Mouse (Mus musculus): ENCODE results near the gene Phlda3. TPM values are rescaled to one million over a fixed set of nuclear protein-coding genes. Genes with fewer than 3 reads are reported as not detected.

The Phlda3 gene
- total and polyA plus RNA-seq, 3 experiments = 8.4 to 36.8 (median 11.5) TPM

GRCm38 (mm10) chr1:135789815-135790214, 23.9 kb downstream of the Phlda3 start:
- H3K79me2 ChIP-seq (replicated peaks; ENCODE audit: control insufficient read depth, insufficient read depth, low read length) = no peaks in the 10 kb centered on the region
- peak; percentile 97 for TF ChIP-seq CTCF (IDR thresholded peaks at IDR 0.05)
- no peak for TF ChIP-seq POLR2A (IDR thresholded peaks at IDR 0.05; ENCODE audit: insufficient read depth, low read depth, low read length)
- no peak for TF ChIP-seq EP300 (IDR thresholded peaks at IDR 0.05; ENCODE audit: insufficient read depth, low read depth, low read length)
- DNase-seq = peak; percentile 59 to 79
- no peak overlapping the region for H3K27ac ChIP-seq
- no peaks in the 10 kb centered on the region for H3K36me3 ChIP-seq (ENCODE audit: control insufficient read depth, insufficient read depth, low read length)
- H3K4me3 ChIP-seq = no peak overlapping the region
- no peak overlapping the region for H3K9ac ChIP-seq (ENCODE audit: low read depth, low read length)
- WGBS = 11% methylated on average over 5 of the region's 5 CpGs
- no peaks in the 10 kb centered on the region for H3K27me3 ChIP-seq (ENCODE audit: control insufficient read depth, insufficient read depth, low read length)
- peaks cover 6% of the 10 kb centered on the region; the same call in 1 of the 2 replicates for H3K4me1 ChIP-seq (ENCODE audit: control insufficient read depth, insufficient read depth, low read length)
- intact Hi-C loops (cut with DNase I) = no loop called here

- Histone ChIP-seq H3K4me1 (ENCODE audit: control insufficient read depth, insufficient read depth, low read length) (peaks cover 6% of the 10 kb centered on the region; the same call in 1 of the 2 replicates), H3K79me2 (replicated peaks; ENCODE audit: control insufficient read depth, insufficient read depth, low read length) (no peaks in the 10 kb centered on the region), H3K9ac (ENCODE audit: low read depth, low read length) (no peak overlapping the region), H3K27me3 (ENCODE audit: control insufficient read depth, insufficient read depth, low read length) (no peaks in the 10 kb centered on the region), H3K4me3 (no peak overlapping the region), H3K36me3 (ENCODE audit: control insufficient read depth, insufficient read depth, low read length) (no peaks in the 10 kb centered on the region), H3K27ac (no peak overlapping the region)
- WGBS = 88% methylated on average over 13 of the region's 13 CpGs
- intact Hi-C loops (cut with DNase I) = no loop called here
- no peak for DNase-seq
- TF ChIP-seq POLR2A (IDR thresholded peaks at IDR 0.05; ENCODE audit: insufficient read depth, low read depth, low read length) = no peak
- no peak for TF ChIP-seq EP300 (IDR thresholded peaks at IDR 0.05; ENCODE audit: insufficient read depth, low read depth, low read length)
- TF ChIP-seq CTCF (IDR thresholded peaks at IDR 0.05) = no peak
Observed at GRCm38 (mm10) chr1:135792143-135792939, 26.4 kb downstream of the Phlda3 start.

- no peaks in the 10 kb centered on the region for H3K36me3 ChIP-seq (ENCODE audit: control insufficient read depth, insufficient read depth, low read length)
- peak overlapping the region; percentile 38 for H3K27ac ChIP-seq
- no peak overlapping the region for H3K9ac ChIP-seq (ENCODE audit: low read depth, low read length)
- no peaks in the 10 kb centered on the region for H3K79me2 ChIP-seq (replicated peaks; ENCODE audit: control insufficient read depth, insufficient read depth, low read length)
- 32% methylated on average over 27 of the region's 27 CpGs for WGBS
- peak; percentile 46 for DNase-seq
- no peaks in the 10 kb centered on the region for H3K27me3 ChIP-seq (ENCODE audit: control insufficient read depth, insufficient read depth, low read length)
- peaks cover 3% of the 10 kb centered on the region; the same call in 1 of the 2 replicates for H3K4me1 ChIP-seq (ENCODE audit: control insufficient read depth, insufficient read depth, low read length)
- H3K4me3 ChIP-seq = peak overlapping the region; percentile 36
- intact Hi-C loops (cut with DNase I) = no loop called here
- TF ChIP-seq CTCF (IDR thresholded peaks at IDR 0.05) (no peak), POLR2A (IDR thresholded peaks at IDR 0.05; ENCODE audit: insufficient read depth, low read depth, low read length) (no peak), EP300 (IDR thresholded peaks at IDR 0.05; ENCODE audit: insufficient read depth, low read depth, low read length) (no peak)
Observed at GRCm38 (mm10) chr1:135793370-135794215, 27.7 kb downstream of the Phlda3 start.

GRCm38 (mm10) chr1:135794216-135795134, 28.6 kb downstream of the Phlda3 start:
- peak overlapping the region; percentile 38 for H3K27ac ChIP-seq
- peak overlapping the region; percentile 23; the same call in 1 of the 2 replicates for H3K9ac ChIP-seq (ENCODE audit: low read depth, low read length)
- intact Hi-C loops (cut with DNase I) = no loop called here

GRCm38 (mm10) chr1:135798492-135798891, 32.6 kb downstream of the Phlda3 start:
- Histone ChIP-seq H3K27ac (no peak overlapping the region), H3K79me2 (replicated peaks; ENCODE audit: control insufficient read depth, insufficient read depth, low read length) (no peaks in the 10 kb centered on the region), H3K4me3 (no peak overlapping the region), H3K4me1 (ENCODE audit: control insufficient read depth, insufficient read depth, low read length) (peaks cover 5% of the 10 kb centered on the region), H3K9ac (ENCODE audit: low read depth, low read length) (no peak overlapping the region), H3K27me3 (ENCODE audit: control insufficient read depth, insufficient read depth, low read length) (no peaks in the 10 kb centered on the region), H3K36me3 (ENCODE audit: control insufficient read depth, insufficient read depth, low read length) (no peaks in the 10 kb centered on the region)
- no peak for DNase-seq
- no peak for TF ChIP-seq POLR2A (IDR thresholded peaks at IDR 0.05; ENCODE audit: insufficient read depth, low read depth, low read length)
- no peak for TF ChIP-seq CTCF (IDR thresholded peaks at IDR 0.05)
- TF ChIP-seq EP300 (IDR thresholded peaks at IDR 0.05; ENCODE audit: insufficient read depth, low read depth, low read length) = no peak
- intact Hi-C loops (cut with DNase I) = no loop called here
- 39% methylated on average over 1 of the region's 1 CpGs for WGBS

More at GRCm38 (mm10) chr1:135794216-135795134, 28.6 kb downstream of the Phlda3 start:
- Histone ChIP-seq H3K36me3 (ENCODE audit: control insufficient read depth, insufficient read depth, low read length) (no peaks in the 10 kb centered on the region), H3K4me3 (peak overlapping the region; percentile 36), H3K4me1 (ENCODE audit: control insufficient read depth, insufficient read depth, low read length) (peaks cover 2% of the 10 kb centered on the region; the same call in 1 of the 2 replicates), H3K27me3 (ENCODE audit: control insufficient read depth, insufficient read depth, low read length) (no peaks in the 10 kb centered on the region), H3K79me2 (replicated peaks; ENCODE audit: control insufficient read depth, insufficient read depth, low read length) (no peaks in the 10 kb centered on the region)
- DNase-seq = no peak
- 29% methylated on average over 20 of the region's 20 CpGs for WGBS
- TF ChIP-seq POLR2A (IDR thresholded peaks at IDR 0.05; ENCODE audit: insufficient read depth, low read depth, low read length) = no peak
- TF ChIP-seq CTCF (IDR thresholded peaks at IDR 0.05) = no peak
- no peak for TF ChIP-seq EP300 (IDR thresholded peaks at IDR 0.05; ENCODE audit: insufficient read depth, low read depth, low read length)
